In genomic region chr9:96958009-96958615, GRCm38 (mm10) we compare ENCODE assay signal across 15 mouse cellular contexts.
DNase-seq lines count a peak whose midpoint lies in the region; ATAC-seq and TF ChIP-seq lines count a peak whose summit lies in the region.
"Had no signal": no experiment of that assay in that cellular context is flagged by ENCODE, and none has a peak within 500 bp of the region (broad histone marks: within the 10 kb centered on the region; RNA-seq: fewer than 3 reads in every experiment).

No protein-coding gene starts in this region.

- H3K27ac ChIP-seq in heart, embryonic 14.5 days (replicated peaks in 1 of 2; ENCODE audit: control insufficient read depth in 1 of 2, insufficient read depth in 1 of 2, low read depth in 2 of 2, low read length in 2 of 2): peak overlapping the region; percentile 94 to 98
- H3K27ac ChIP-seq in hindbrain, embryonic 13.5 days: peak overlapping the region; percentile 75
- H3K27ac ChIP-seq: macrophage had no signal

- no peak for TF ChIP-seq POLR2A in brain, embryonic 14.5 days (IDR thresholded peaks at IDR 0.05; ENCODE audit: borderline replicate concordance, extremely low read depth, insufficient read depth, insufficient read length, poor library complexity, severe bottlenecking)

- no peak for ATAC-seq in heart, embryonic 14.5 days (ENCODE audit: insufficient number of reproducible peaks, insufficient read depth, low FRiP score, low read depth)
- no peak for ATAC-seq in hindbrain, embryonic 13.5 days (ENCODE audit: low FRiP score)
- ATAC-seq in inflammation-experienced regulatory T-cells, adult 6 months: no peak
- ATAC-seq: CD4-positive, CD25-positive, alpha-beta regulatory T cell, adult 4 months had no signal

- H3K4me3 ChIP-seq in heart, embryonic 14.5 days (ENCODE audit: control insufficient read depth in 1 of 2, insufficient read depth in 1 of 2, low read depth in 1 of 2, low read length in 2 of 2): no peak overlapping the region
- H3K4me3 ChIP-seq in hindbrain, embryonic 13.5 days: no peak overlapping the region
- H3K4me3 ChIP-seq: erythroblast, embryonic 14.5 days had no signal

- 53% methylated on average over 6 of the region's 6 CpGs for WGBS in heart, embryonic 14.5 days
- 5% methylated on average over 6 of the region's 6 CpGs for WGBS in hindbrain, embryonic 13.5 days

- no peaks in the 10 kb centered on the region for H3K9me3 ChIP-seq in heart, embryonic 14.5 days (ENCODE audit: control insufficient read depth, low read length)
- H3K9me3 ChIP-seq in hindbrain, embryonic 13.5 days: no peaks in the 10 kb centered on the region

- peaks cover 71 to 81% of the 10 kb centered on the region in 2 experiments for H3K4me1 ChIP-seq in heart, embryonic 14.5 days (ENCODE audit: control insufficient read depth in 2 of 2, insufficient read depth in 2 of 2, low read length in 2 of 2)
- H3K4me1 ChIP-seq in hindbrain, embryonic 13.5 days (replicated peaks): peaks cover 71% of the 10 kb centered on the region

- H3K4me2 ChIP-seq in heart, embryonic 14.5 days (ENCODE audit: low read length): no peak overlapping the region
- no peak overlapping the region for H3K4me2 ChIP-seq in hindbrain, embryonic 13.5 days

- no peak for DNase-seq in heart, adult 11 months
- DNase-seq in brain, embryonic 14.5 days (ENCODE audit: low read depth): peak; percentile 53
- peak; percentile 73 for DNase-seq in kidney, postnatal 14 days
- no peak for DNase-seq in spleen, adult 12 weeks (ENCODE audit: low spot score)
- DNase-seq in right cerebral cortex, adult 2 months (ENCODE audit: low spot score in 2 of 2): no peak
- DNase-seq: adrenal gland, postnatal 25 days; cerebellum, adult 2 months; spleen, adult 18-20 months; thymus, adult 18-20 months had no signal

- H3K27me3 ChIP-seq in heart, embryonic 14.5 days (ENCODE audit: control insufficient read depth, insufficient read depth, low read length): no peaks in the 10 kb centered on the region
- no peaks in the 10 kb centered on the region for H3K27me3 ChIP-seq in hindbrain, embryonic 13.5 days

- no peak for TF ChIP-seq CTCF in brain, embryonic 14.5 days (IDR thresholded peaks at IDR 0.05; ENCODE audit: borderline replicate concordance, extremely low read depth, insufficient read depth, insufficient read length)

- peak overlapping the region; percentile 57 for H3K9ac ChIP-seq in heart, embryonic 14.5 days (ENCODE audit: low read length)
- peak overlapping the region; percentile 19; the same call in 1 of the 2 replicates for H3K9ac ChIP-seq in hindbrain, embryonic 13.5 days

- H3K36me3 ChIP-seq in heart, embryonic 14.5 days (ENCODE audit: control insufficient read depth, insufficient read depth, low read length): no peaks in the 10 kb centered on the region
- H3K36me3 ChIP-seq in hindbrain, embryonic 13.5 days: no peaks in the 10 kb centered on the region; the same call in 1 of the 2 replicates

Comparison
In these comparisons a context has a peak if more than half of its experiments do, and no peak if none do; other contexts are left out.
1. DNase-seq: peak in brain, embryonic 14.5 days (single experiment) and kidney, postnatal 14 days (single experiment); none in heart, adult 11 months (single experiment), spleen, adult 12 weeks (single experiment) and right cerebral cortex, adult 2 months (0 of 2).